Mouse (Mus musculus) gastrocnemius, adult 8-10 months (tissue): ENCODE measurements around the gene Gys1. TPM values are rescaled to one million over a fixed set of nuclear protein-coding genes. Genes with fewer than 3 reads are reported as not detected.

Experiments used
- microRNA-seq: library from miRNA; unstranded; fragments of <30 nt; microRNA quantifications from one replicate; pipeline ENCODE4 v1.2.0, GENCODE M21; 2022
- total RNA-seq, 4 experiments: library from RNA; stranded (reverse); gene quantifications; 2 replicates each; pipeline ENCODE4 v1.2.4; 2022

The Gys1 gene
- total RNA-seq, 4 experiments from 2014 or later, result 265 to 308 (median 299) TPM

Small RNA genes lying within 50 kb of the gene (microRNA-seq; reads per million reads assigned to microRNA genes)
- gene Gm22133, result not detected

Other genes starting within 250 kb of the Gys1 start
- under 1 TPM in 1 of 4 experiments, not detected in 3; 0.25 TPM for gene Ccdc155, start 230.0 kb upstream of the Gys1 start, total RNA-seq
- not detected for gene Dkkl1, start 222.7 kb upstream of the Gys1 start, total RNA-seq
- 1 to 10 TPM in 3 of 4 experiments, under 1 TPM in 1; 0.77 to 3.1 (median 1.7) TPM for gene Tead2, start 219.1 kb upstream of the Gys1 start, total RNA-seq
- 1 to 10 TPM in 3 of 4 experiments, under 1 TPM in 1; 0.15 to 2.0 (median 1.2) TPM for gene Cd37, start 195.7 kb upstream of the Gys1 start, total RNA-seq
- not detected for gene Slc6a16, start 193.8 kb upstream of the Gys1 start, total RNA-seq
- not detected for gene Slc6a21, start 157.3 kb upstream of the Gys1 start, total RNA-seq
- gene Trpm4, start 101.1 kb upstream of the Gys1 start, total RNA-seq, result 10 to 100 TPM; 30.7 to 35.6 (median 32.0) TPM
- 100 to 1,000 TPM; 700 to 858 (median 833) TPM for gene Hrc, start 99.6 kb upstream of the Gys1 start, total RNA-seq
- under 1 TPM in 3 of 4 experiments, not detected in 1; 0.07 to 0.24 (median 0.09) TPM for gene Ppfia3, start 67.8 kb upstream of the Gys1 start, total RNA-seq
- gene Lin7b, start 64.3 kb upstream of the Gys1 start, total RNA-seq, result not detected
- 10 to 100 TPM; 45.4 to 74.5 (median 59.9) TPM for gene Snrnp70, start 39.1 kb upstream of the Gys1 start, total RNA-seq
- 10 to 100 TPM; 78.8 to 94.6 (median 88.3) TPM for gene Kcna7, start 29.2 kb upstream of the Gys1 start, total RNA-seq
- gene Ntf5, start 21.1 kb upstream of the Gys1 start, total RNA-seq, result 1 to 10 TPM; 3.7 to 4.9 (median 4.3) TPM
- gene Lhb, start 14.0 kb upstream of the Gys1 start, total RNA-seq, result under 1 TPM in 2 of 4 experiments, not detected in 2; 0.46 to 0.61 TPM
- 10 to 100 TPM; 22.4 to 28.6 (median 24.0) TPM for gene Ruvbl2, start 3.3 kb downstream of the Gys1 start, total RNA-seq
- gene Ftl1, start 25.0 kb downstream of the Gys1 start, total RNA-seq, result 100 to 1,000 TPM in 3 of 4 experiments, 10 to 100 TPM in 1; 83.2 to 132 (median 121) TPM
- gene Bax, start 32.1 kb downstream of the Gys1 start, total RNA-seq, result 10 to 100 TPM; 14.5 to 17.8 (median 15.3) TPM
- gene Tulp2, start 47.0 kb downstream of the Gys1 start, total RNA-seq, result not detected
- gene Gm45808, start 52.0 kb downstream of the Gys1 start, total RNA-seq, result 10 to 100 TPM in 3 of 4 experiments, 1 to 10 TPM in 1; 9.7 to 19.4 (median 11.8) TPM
- gene Dhdh, start 54.0 kb downstream of the Gys1 start, total RNA-seq, result 10 to 100 TPM; 22.2 to 29.9 (median 27.6) TPM
- gene Nucb1, start 75.6 kb downstream of the Gys1 start, total RNA-seq, result 10 to 100 TPM; 51.1 to 66.1 (median 56.8) TPM
- gene Ppp1r15a, start 91.4 kb downstream of the Gys1 start, total RNA-seq, result 10 to 100 TPM; 19.6 to 34.3 (median 29.4) TPM
- 1 to 10 TPM; 1.4 to 5.4 (median 4.6) TPM for gene Plekha4, start 91.5 kb downstream of the Gys1 start, total RNA-seq
- 1 to 10 TPM in 1 of 4 experiments, under 1 TPM in 2, not detected in 1; 0.52 to 2.8 (median 0.56) TPM for gene Hsd17b14, start 120.0 kb downstream of the Gys1 start, total RNA-seq
- gene Bcat2, start 135.3 kb downstream of the Gys1 start, total RNA-seq, result 100 to 1,000 TPM in 1 of 4 experiments, 10 to 100 TPM in 3; 82.2 to 107 (median 91.8) TPM
- not detected for gene Fgf21, start 180.6 kb downstream of the Gys1 start, total RNA-seq
- not detected for gene Fut1, start 182.4 kb downstream of the Gys1 start, total RNA-seq
- gene Izumo1, start 187.0 kb downstream of the Gys1 start, total RNA-seq, result not detected
- 1 to 10 TPM; 5.1 to 7.0 (median 5.3) TPM for gene Rasip1, start 192.6 kb downstream of the Gys1 start, total RNA-seq
- gene Mamstr, start 205.1 kb downstream of the Gys1 start, total RNA-seq, result 10 to 100 TPM; 18.5 to 36.8 (median 28.8) TPM
- gene Fut2, start 231.6 kb downstream of the Gys1 start, total RNA-seq, result under 1 TPM; 0.12 to 0.29 (median 0.20) TPM
- under 1 TPM; 0.18 to 0.48 (median 0.27) TPM for gene Ntn5, start 249.2 kb downstream of the Gys1 start, total RNA-seq